Mouse (Mus musculus) lung, adult 2 months (tissue): ENCODE data around the gene Slc25a12. TPM values are rescaled to one million over a fixed set of nuclear protein-coding genes. Genes with fewer than 3 reads are reported as not detected.

Source experiments
- DNase-seq: peaks from one replicate; pipeline ENCODE4 v3.0.0; 2022
- H3K4me1 ChIP-seq: fragments of 200-500 bp; 2 replicates; pipeline ENCODE4 v1.6.1; 2011; ENCODE audit warnings: low read length; ENCODE audit not compliant: control insufficient read depth, insufficient read depth
- H3K4me3 ChIP-seq: fragments of 200-500 bp; replicated peaks from 2 replicates; pipeline ENCODE3; 2011; ENCODE audit warnings: low read depth, mild to moderate bottlenecking, control low read depth, low read length; ENCODE audit errors: extremely low read depth
- CTCF ChIP-seq: fragments of 200-500 bp; IDR thresholded peaks from 2 replicates; pipeline ENCODE4 v1.5.1; 2011; ENCODE audit warnings: mild to moderate bottlenecking, low read length, control low read depth; ENCODE audit not compliant: insufficient read depth
- POLR2A ChIP-seq: fragments of 200-500 bp; IDR thresholded peaks from 2 replicates; pipeline ENCODE4 v1.6.1; 2011; ENCODE audit warnings: low read depth, mild to moderate bottlenecking, control low read depth, low read length, borderline replicate concordance; ENCODE audit errors: extremely low read depth
- WGBS: fragments of 180-500 bp; shearing (Covaris S2); methylation state at CpG from one replicate; pipeline ENCODE4 v1.1.7; 2018; 5-methylcytosine and 5-hydroxymethylcytosine counted together
- polyA plus RNA-seq: library from polyadenylated mRNA; depleted of rRNA; stranded (reverse); fragments of >200 nt; gene quantifications from 2 replicates; pipeline ENCODE4 v1.2.3, GENCODE M21; 2012

Slc25a12 gene
- polyA plus RNA-seq, 1 experiment: 32.0 TPM

DNA sequence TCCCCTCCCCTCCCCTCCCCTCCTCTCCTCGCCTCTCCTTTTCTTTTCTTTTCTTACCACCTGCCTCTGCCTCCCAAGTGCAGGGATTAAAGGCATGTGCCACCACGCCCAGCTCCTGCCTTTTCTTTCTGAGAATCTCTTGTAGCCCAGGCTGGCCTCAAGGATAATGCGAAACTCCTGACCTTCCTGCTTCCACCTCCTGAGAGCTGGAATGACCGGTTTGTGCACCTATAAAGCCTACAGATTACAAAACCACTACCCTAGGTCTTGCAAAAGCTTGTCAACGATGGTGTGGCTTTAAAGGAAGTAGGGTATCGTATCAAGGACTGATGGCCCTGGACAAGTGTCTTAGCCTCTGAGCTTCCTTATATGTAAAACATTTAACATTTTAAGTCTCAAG lies 31.3 kb downstream of the Slc25a12 start:
- H3K4me3 ChIP-seq: no peak overlapping the region
- no peaks in the 10 kb centered on the region; the same call in 1 of the 2 replicates for H3K4me1 ChIP-seq
- 73% methylated on average over 5 of the region's 6 CpGs for WGBS
- DNase-seq: no peak
- no peak for TF ChIP-seq POLR2A
- TF ChIP-seq CTCF: no peak

GRCm38 (mm10) chr2:71333986-71334822 lies 33.3 kb downstream of the Slc25a12 start:
- no peaks in the 10 kb centered on the region; the same call in 1 of the 2 replicates for H3K4me1 ChIP-seq
- 91% methylated on average over 22 of the region's 22 CpGs for WGBS
- TF ChIP-seq CTCF (no peak), POLR2A (no peak)
- no peak overlapping the region for H3K4me3 ChIP-seq
- DNase-seq: no peak

- 95% methylated on average over 3 of the region's 3 CpGs for WGBS
- TF ChIP-seq POLR2A (no peak), CTCF (no peak)
- Histone ChIP-seq H3K4me1 (no peaks in the 10 kb centered on the region; the same call in 1 of the 2 replicates), H3K4me3 (no peak overlapping the region)
- no peak for DNase-seq
These were observed 37.8 kb downstream of the Slc25a12 start for GRCm38 (mm10) chr2:71329761-71330160.

- no peak for TF ChIP-seq POLR2A
- TF ChIP-seq CTCF: no peak
- Histone ChIP-seq H3K4me1 (no peaks in the 10 kb centered on the region; the same call in 1 of the 2 replicates), H3K4me3 (no peak overlapping the region)
- no peak for DNase-seq
- 49% methylated on average over 15 of the region's 15 CpGs for WGBS
These were observed 39.0 kb downstream of the Slc25a12 start for GRCm38 (mm10) chr2:71328391-71329160.

- Histone ChIP-seq H3K4me1 (no peaks in the 10 kb centered on the region), H3K4me3 (no peak overlapping the region)
- 43% methylated on average over 2 of the region's 2 CpGs for WGBS
- no peak for TF ChIP-seq POLR2A
- no peak for TF ChIP-seq CTCF
- no peak for DNase-seq
These were observed 39.8 kb downstream of the Slc25a12 start for GRCm38 (mm10) chr2:71327715-71328114.

DNA sequence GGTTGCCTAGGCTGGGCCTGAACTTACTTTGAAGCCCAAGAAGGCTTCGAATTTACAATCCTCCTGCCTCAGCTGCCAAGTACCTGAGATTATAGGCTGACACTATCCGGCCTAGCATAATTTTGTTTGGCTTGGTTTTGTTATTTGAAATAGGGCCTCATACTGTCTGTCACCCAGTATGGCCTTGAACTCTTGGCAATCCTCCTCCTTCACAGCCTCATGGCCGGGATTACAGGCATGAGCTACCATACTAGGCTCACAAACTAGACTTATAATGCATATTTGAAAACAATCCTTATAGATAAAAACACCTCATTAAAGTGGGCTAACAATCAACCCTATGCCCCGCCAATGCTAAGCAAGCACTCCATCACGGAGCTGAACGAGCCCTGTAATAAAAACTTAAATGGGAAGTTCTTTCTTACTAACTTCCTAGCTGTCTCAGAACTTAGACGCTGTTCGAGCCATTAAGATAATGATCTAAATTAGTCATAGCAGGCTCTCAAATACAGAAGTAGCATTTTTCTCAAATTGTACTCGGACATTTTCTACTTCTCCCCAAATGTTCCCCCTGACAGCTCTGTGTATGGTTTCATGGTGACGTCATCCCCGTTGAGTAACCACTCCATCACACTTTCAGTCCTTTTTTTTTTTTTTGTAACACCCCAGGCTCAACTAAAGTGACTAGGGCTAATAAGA lies 40.6 kb downstream of the Slc25a12 start:
- Histone ChIP-seq H3K4me3 (no peak overlapping the region), H3K4me1 (no peaks in the 10 kb centered on the region)
- 66% methylated on average over 11 of the region's 11 CpGs for WGBS
- no peak for TF ChIP-seq POLR2A
- TF ChIP-seq CTCF: no peak
- no peak for DNase-seq

GRCm38 (mm10) chr2:71323886-71324285 lies 43.7 kb downstream of the Slc25a12 start:
- TF ChIP-seq CTCF (no peak), POLR2A (no peak)
- Histone ChIP-seq H3K4me1 (no peaks in the 10 kb centered on the region), H3K4me3 (no peak overlapping the region)
- 89% methylated on average over 7 of the region's 7 CpGs for WGBS
- DNase-seq: no peak

- Histone ChIP-seq H3K4me3 (no peak overlapping the region), H3K4me1 (no peaks in the 10 kb centered on the region)
- no peak for DNase-seq
- no peak for TF ChIP-seq CTCF
- no peak for TF ChIP-seq POLR2A
- 83% methylated on average over 3 of the region's 3 CpGs for WGBS
These were observed 46.1 kb downstream of the Slc25a12 start for GRCm38 (mm10) chr2:71321486-71321885.

DNA sequence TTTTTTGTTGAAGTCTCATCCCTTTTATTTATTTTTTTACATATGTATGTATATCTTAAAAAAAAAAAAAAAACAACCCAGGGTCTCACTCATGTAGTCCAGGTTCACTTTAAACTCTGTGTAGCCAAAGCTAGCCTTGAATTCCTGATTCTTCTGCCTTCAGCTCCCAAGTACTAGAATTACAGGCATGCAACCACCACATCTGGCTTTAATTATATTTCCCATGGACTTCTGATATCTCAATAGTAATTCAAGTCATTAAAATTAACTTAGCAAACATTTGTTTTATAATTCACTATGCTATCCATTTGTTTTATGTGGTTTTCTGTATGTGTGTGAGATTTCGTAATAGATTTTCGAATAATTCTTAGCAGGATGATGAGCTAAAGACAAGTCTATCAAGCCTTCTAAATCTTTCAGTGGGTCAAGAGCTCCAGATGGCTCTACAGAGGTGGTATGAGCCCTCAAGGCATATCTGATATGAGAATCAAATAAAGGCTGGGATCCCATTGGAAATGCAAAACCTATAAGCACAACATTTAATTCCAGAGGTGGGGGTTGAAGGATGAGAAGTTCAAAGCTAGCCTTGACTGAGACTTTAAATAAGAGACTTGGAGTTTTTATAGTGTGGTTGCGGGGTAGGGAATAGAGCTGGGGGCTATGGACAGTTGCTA lies 51.3 kb downstream of the Slc25a12 start:
- Histone ChIP-seq H3K4me3 (no peak overlapping the region), H3K4me1 (no peaks in the 10 kb centered on the region)
- no peak for DNase-seq
- 91% methylated on average over 3 of the region's 3 CpGs for WGBS
- TF ChIP-seq POLR2A (no peak), CTCF (no peak)
